ENCODE assay signal across 8 mouse cellular contexts in the genomic region with DNA sequence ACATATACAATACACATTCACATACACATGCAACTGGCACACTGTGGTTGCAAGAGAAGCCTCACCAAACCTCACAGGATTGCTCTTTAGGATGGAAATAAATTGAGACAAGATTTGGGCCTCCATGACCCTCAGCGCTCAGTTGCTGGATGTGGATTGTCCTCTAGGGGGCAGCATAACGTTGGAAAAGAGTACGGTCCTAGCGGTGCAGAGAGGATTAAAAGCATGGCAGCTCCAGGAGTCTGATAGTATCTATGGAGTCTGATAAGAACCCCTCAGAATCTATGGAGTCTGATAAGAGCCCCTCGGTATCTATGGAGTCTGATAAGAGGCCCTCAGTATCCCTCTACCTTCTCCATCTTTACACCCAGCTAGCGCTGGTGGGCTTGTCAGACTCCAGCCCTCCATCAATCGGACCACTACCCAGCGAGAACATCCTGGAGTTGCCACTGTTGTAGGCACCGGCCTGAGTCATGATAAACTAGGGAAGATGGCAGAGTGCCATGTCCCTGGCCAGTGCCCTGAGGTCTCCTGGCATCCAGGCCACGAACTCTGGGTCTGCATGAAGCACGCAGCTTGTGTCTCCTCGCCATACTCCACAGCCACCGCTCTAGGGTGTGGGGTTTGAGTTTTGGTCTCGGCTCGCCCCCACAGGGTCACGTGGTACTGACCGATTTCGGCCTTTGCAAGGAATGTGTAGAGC. TPM values are rescaled to one million over a fixed set of nuclear protein-coding genes. Genes with fewer than 3 reads are reported as not detected.
DNase-seq lines count a peak whose midpoint lies in the region; ATAC-seq and TF ChIP-seq lines count a peak whose summit lies in the region.

No protein-coding gene starts in this region.

- no peaks in the 10 kb centered on the region for H3K27me3 ChIP-seq in embryonic facial prominence, embryonic 15.5 days
- H3K27me3 ChIP-seq in heart, embryonic 16.5 days (ENCODE audit: control insufficient read depth, insufficient read depth, low read length): no peaks in the 10 kb centered on the region; the same call in 1 of the 2 replicates
- H3K27me3 ChIP-seq in neural tube, embryonic 13.5 days: peaks cover 11% of the 10 kb centered on the region; the same call in 1 of the 2 replicates

- H3K9ac ChIP-seq in ES-E14 (ENCODE audit: insufficient read depth, low read depth, low read length, poor library complexity, severe bottlenecking): peak overlapping the region; percentile 17; the same call in 1 of the 2 replicates
- no peak overlapping the region for H3K9ac ChIP-seq in embryonic facial prominence, embryonic 15.5 days
- no peak overlapping the region for H3K9ac ChIP-seq in heart, embryonic 16.5 days (ENCODE audit: low read length)
- no peak overlapping the region for H3K9ac ChIP-seq in neural tube, embryonic 13.5 days

- H3K36me3 ChIP-seq in ES-E14 (ENCODE audit: control insufficient read depth, insufficient read depth, low read length, poor library complexity, severe bottlenecking): no peaks in the 10 kb centered on the region
- no peaks in the 10 kb centered on the region for H3K36me3 ChIP-seq in embryonic facial prominence, embryonic 15.5 days
- H3K36me3 ChIP-seq in heart, embryonic 16.5 days (ENCODE audit: control insufficient read depth, insufficient read depth): no peaks in the 10 kb centered on the region
- no peaks in the 10 kb centered on the region for H3K36me3 ChIP-seq in neural tube, embryonic 13.5 days

- peak; percentile 84 for DNase-seq in ES-E14 (ENCODE audit: low read depth, low spot score)
- peak; percentile 65 for DNase-seq in kidney, postnatal 14 days
- peak; percentile 44 to 66 for DNase-seq in lung, adult 18-20 months
- DNase-seq in thymus, postnatal 10 days (ENCODE audit: low spot score in 2 of 2): peak; percentile 18 to 71

- no peak overlapping the region for H3K27ac ChIP-seq in ES-E14 (ENCODE audit: insufficient read depth, low read depth, low read length, poor library complexity, severe bottlenecking)
- H3K27ac ChIP-seq in bone marrow macrophage, adult 2 months (ENCODE audit: insufficient read depth, low read depth, low read length): no peak overlapping the region
- no peak overlapping the region for H3K27ac ChIP-seq in embryonic facial prominence, embryonic 15.5 days (replicated peaks)
- H3K27ac ChIP-seq in heart, embryonic 16.5 days (ENCODE audit: low read length): no peak overlapping the region
- H3K27ac ChIP-seq in neural tube, embryonic 13.5 days (replicated peaks): no peak overlapping the region

- H3K9me3 ChIP-seq in ES-E14 (ENCODE audit: control insufficient read depth, insufficient read depth, low read depth, low read length): no peaks in the 10 kb centered on the region
- H3K9me3 ChIP-seq in embryonic facial prominence, embryonic 15.5 days (replicated peaks): no peaks in the 10 kb centered on the region
- no peaks in the 10 kb centered on the region for H3K9me3 ChIP-seq in heart, embryonic 16.5 days (replicated peaks; ENCODE audit: control insufficient read depth, low read length)
- H3K9me3 ChIP-seq in neural tube, embryonic 13.5 days: no peaks in the 10 kb centered on the region

- TF ChIP-seq CTCF in bone marrow macrophage, adult 2 months (IDR thresholded peaks at IDR 0.05; ENCODE audit: low read depth, low read length): peak; percentile 84

- in situ Hi-C loops in ES-E14 (cut with MboI; ENCODE audit: low sequenced_read_pairs in 2 of 2, unreplicated experiment in 2 of 2): no loop called here

- TF ChIP-seq POLR2A in bone marrow macrophage, adult 2 months (IDR thresholded peaks at IDR 0.05; ENCODE audit: borderline replicate concordance, low read depth, low read length): no peak

- 31% methylated on average over 18 of the region's 18 CpGs for WGBS in embryonic facial prominence, embryonic 15.5 days
- WGBS in heart, embryonic 16.5 days: 17% methylated on average over 18 of the region's 18 CpGs
- 28% methylated on average over 18 of the region's 18 CpGs for whole genome bisulfite sequencing in neural tube, embryonic 13.5 days

- peak overlapping the region; percentile 40 for H3K4me2 ChIP-seq in embryonic facial prominence, embryonic 15.5 days (replicated peaks)
- H3K4me2 ChIP-seq in heart, embryonic 16.5 days (ENCODE audit: low read depth, low read length): peak overlapping the region; percentile 55
- H3K4me2 ChIP-seq in neural tube, embryonic 13.5 days: peak overlapping the region; percentile 49

- peaks cover 0 to 4% of the 10 kb centered on the region in 2 experiments; a peak in 1 of 4 replicates for H3K4me1 ChIP-seq in ES-E14 (ENCODE audit: control insufficient read depth in 2 of 2, insufficient read depth in 2 of 2, low read length in 2 of 2, poor library complexity in 1 of 2)
- 0 out of 2 replicates have a peak, but pooled peaks cover 3% of the 10 kb centered on the region for H3K4me1 ChIP-seq in bone marrow macrophage, adult 2 months (ENCODE audit: control insufficient read depth, insufficient read depth, low read length)
- H3K4me1 ChIP-seq in embryonic facial prominence, embryonic 15.5 days: 0 out of 2 replicates have a peak, but pooled peaks cover 5% of the 10 kb centered on the region
- H3K4me1 ChIP-seq in heart, embryonic 16.5 days (ENCODE audit: control insufficient read depth, insufficient read depth, low read length): peaks cover 3% of the 10 kb centered on the region; the same call in 1 of the 2 replicates
- peaks cover 5% of the 10 kb centered on the region; the same call in 1 of the 2 replicates for H3K4me1 ChIP-seq in neural tube, embryonic 13.5 days (replicated peaks)

- no peak for ATAC-seq in embryonic facial prominence, embryonic 15.5 days (ENCODE audit: insufficient number of reproducible peaks, low FRiP score, low TSS enrichment, low read depth)
- ATAC-seq in heart, embryonic 16.5 days (replicated peaks; ENCODE audit: extremely low read depth, insufficient read depth, low FRiP score): no peak
- ATAC-seq in neural tube, embryonic 13.5 days (ENCODE audit: low read depth): peak; percentile 77; the same call in 1 of the 2 replicates

- H3K4me3 ChIP-seq in ES-E14 (ENCODE audit: insufficient read depth in 1 of 2, low read depth in 1 of 2, low read length in 2 of 2, poor library complexity in 1 of 2, severe bottlenecking in 1 of 2): peak overlapping the region; percentile 31 to 59
- peak overlapping the region; percentile 8 for H3K4me3 ChIP-seq in bone marrow macrophage, adult 2 months (ENCODE audit: insufficient read depth, low read length)
- 0 out of 2 replicates have a peak overlapping the region, but pooled peaks have one; percentile 2 for H3K4me3 ChIP-seq in embryonic facial prominence, embryonic 15.5 days (replicated peaks)
- H3K4me3 ChIP-seq in heart, embryonic 16.5 days (ENCODE audit: low read length): peak overlapping the region; percentile 24
- H3K4me3 ChIP-seq in neural tube, embryonic 13.5 days: peak overlapping the region; percentile 6; the same call in 1 of the 2 replicates

TF ChIP-seq in ES-E14, 5 proteins besides CTCF, POLR2A, EP300 and RAD21:
- TF ChIP-seq ZC3H11A (IDR thresholded peaks at IDR 0.05; ENCODE audit: borderline replicate concordance, low read depth, low read length) (peak; percentile 90), MAFK (IDR thresholded peaks at IDR 0.05; ENCODE audit: insufficient read depth, low read depth, low read length) (no peak)

RNA-seq across cellular contexts. Expression of a gene that starts 11.5 kb away (rescaled TPM):
- total RNA-seq in ES-E14 (2012; rRNA removed): 1.8 and 3.0 TPM in 2 replicates
- not detected in 2 replicates for polyA plus RNA-seq in bone marrow macrophage, adult 2 months (2012; ENCODE audit: insufficient read depth, insufficient read length, missing spikeins)
- polyA plus RNA-seq in embryonic facial prominence, embryonic 15.5 days (2015; fragmentation: Nextera tagmentation; extraction: Ambion mirVana): 0.09 TPM in 1 of 2 replicates, not detected in the other
- 0.09 TPM in 1 of 2 replicates, not detected in the other for polyA plus RNA-seq in heart, embryonic 16.5 days (2015; fragmentation: Nextera tagmentation; extraction: Ambion mirVana)
- polyA plus RNA-seq in neural tube, embryonic 13.5 days (2015; fragmentation: Nextera tagmentation; extraction: Ambion mirVana): not detected in 2 replicates

RNA-seq across cellular contexts. Expression of a gene that starts 18.5 kb away (rescaled TPM):
- total RNA-seq in ES-E14 (2012; rRNA removed): 15.5 and 17.2 TPM in 2 replicates
- 37.9 and 49.7 TPM in 2 replicates for polyA plus RNA-seq in bone marrow macrophage, adult 2 months (2012; ENCODE audit: insufficient read depth, insufficient read length, missing spikeins)
- polyA plus RNA-seq in embryonic facial prominence, embryonic 15.5 days (2015; fragmentation: Nextera tagmentation; extraction: Ambion mirVana): 45.3 and 51.7 TPM in 2 replicates
- polyA plus RNA-seq in heart, embryonic 16.5 days (2015; fragmentation: Nextera tagmentation; extraction: Ambion mirVana): 33.9 and 34.8 TPM in 2 replicates
- polyA plus RNA-seq in neural tube, embryonic 13.5 days (2015; fragmentation: Nextera tagmentation; extraction: Ambion mirVana): 41.3 and 43.2 TPM in 2 replicates

RNA-seq across cellular contexts. Expression of a gene that starts 55.4 kb away (rescaled TPM):
- total RNA-seq in ES-E14 (2012; rRNA removed): 1.1 and 2.4 TPM in 2 replicates
- polyA plus RNA-seq in bone marrow macrophage, adult 2 months (2012; ENCODE audit: insufficient read depth, insufficient read length, missing spikeins): not detected in 2 replicates
- polyA plus RNA-seq in embryonic facial prominence, embryonic 15.5 days (2015; fragmentation: Nextera tagmentation; extraction: Ambion mirVana): 0.16 and 0.48 TPM in 2 replicates
- polyA plus RNA-seq in heart, embryonic 16.5 days (2015; fragmentation: Nextera tagmentation; extraction: Ambion mirVana): 0.04 and 0.07 TPM in 2 replicates
- 0.96 and 1.1 TPM in 2 replicates for polyA plus RNA-seq in neural tube, embryonic 13.5 days (2015; fragmentation: Nextera tagmentation; extraction: Ambion mirVana)

RNA-seq across cellular contexts. Expression of a gene that starts 55.8 kb away (rescaled TPM):
- total RNA-seq in ES-E14 (2012; rRNA removed): 281 and 391 TPM in 2 replicates
- 4.7 and 6.5 TPM in 2 replicates for polyA plus RNA-seq in bone marrow macrophage, adult 2 months (2012; ENCODE audit: insufficient read depth, insufficient read length, missing spikeins)
- polyA plus RNA-seq in embryonic facial prominence, embryonic 15.5 days (2015; fragmentation: Nextera tagmentation; extraction: Ambion mirVana): 23.3 and 24.8 TPM in 2 replicates
- polyA plus RNA-seq in heart, embryonic 16.5 days (2015; fragmentation: Nextera tagmentation; extraction: Ambion mirVana): 16.0 and 16.3 TPM in 2 replicates
- polyA plus RNA-seq in neural tube, embryonic 13.5 days (2015; fragmentation: Nextera tagmentation; extraction: Ambion mirVana): 4.2 and 4.9 TPM in 2 replicates
